Mouse (Mus musculus): ENCODE results near the gene Armc12.

GRCm38 (mm10) chr17:28515431-28516341 lies 14.9 kb upstream of the Armc12 start:
- no peak for TF ChIP-seq EP300 (IDR thresholded peaks at IDR 0.05; ENCODE audit: low read depth in 1 of 2, low read length in 2 of 2)
- TF ChIP-seq CTCF (IDR thresholded peaks at IDR 0.05 in 2 of 3, conservative IDR thresholded peaks at IDR 0.05 in 1 of 3; ENCODE audit: control insufficient read depth in 1 of 3, insufficient read depth in 1 of 3, low read depth in 2 of 3, low read length in 3 of 3, poor library complexity in 1 of 3, severe bottlenecking in 1 of 3): no peak
- no peak for TF ChIP-seq SMC3 (IDR thresholded peaks at IDR 0.05; ENCODE audit: low read depth, low read length)
- no peak for TF ChIP-seq BHLHE40 (IDR thresholded peaks at IDR 0.05; ENCODE audit: borderline replicate concordance, low read depth, low read length)
- TF ChIP-seq ELF1 (IDR thresholded peaks at IDR 0.05; ENCODE audit: low read depth, low read length): no peak
- no peak for TF ChIP-seq E2F4 (IDR thresholded peaks at IDR 0.05; ENCODE audit: borderline replicate concordance, low read depth, low read length)
- TF ChIP-seq CHD2 (IDR thresholded peaks at IDR 0.05; ENCODE audit: low read length): no peak
- no peak for TF ChIP-seq POLR2AphosphoS5 (IDR thresholded peaks at IDR 0.05; ENCODE audit: borderline replicate concordance, low read depth, low read length)
- TF ChIP-seq ZMIZ1 (IDR thresholded peaks at IDR 0.05; ENCODE audit: low read depth, low read length): no peak
- no peak for TF ChIP-seq GABPA (IDR thresholded peaks at IDR 0.05; ENCODE audit: low read depth, low read length)
- no peak for TF ChIP-seq MEF2A (IDR thresholded peaks at IDR 0.05; ENCODE audit: extremely low read depth, insufficient replicate concordance, low read depth, low read length, poor library complexity, severe bottlenecking)
- TF ChIP-seq POLR2A (IDR thresholded peaks at IDR 0.05; ENCODE audit: control insufficient read depth in 1 of 2, insufficient read depth in 1 of 2, low read depth in 1 of 2, low read length in 2 of 2, poor library complexity in 1 of 2): no peak
